Comparison of ENCODE assay signal across 9 mouse cellular contexts in genomic region chr3:90221123-90221522, GRCm38 (mm10). TPM values are rescaled to one million over a fixed set of nuclear protein-coding genes. Genes with fewer than 3 reads are reported as not detected.
DNase-seq lines count a peak whose midpoint lies in the region; ATAC-seq and TF ChIP-seq lines count a peak whose summit lies in the region.
"Had no signal": no experiment of that assay in that cellular context is flagged by ENCODE, and none has a peak within 500 bp of the region (broad histone marks: within the 10 kb centered on the region; RNA-seq: fewer than 3 reads in every experiment).

No protein-coding gene starts in this region.

- TF ChIP-seq EP300 in stomach, postnatal 0 days (optimal IDR thresholded peaks at IDR 0.05) = no peak

- no peak for TF ChIP-seq CTCF in stomach, postnatal 0 days (IDR thresholded peaks at IDR 0.05; ENCODE audit: low read depth)

- peak overlapping the region; percentile 59 for H3K4me3 ChIP-seq in erythroblast, embryonic 14.5 days (replicated peaks)
- peak overlapping the region; percentile 39 for H3K4me3 ChIP-seq in neural tube, embryonic 11.5 days (ENCODE audit: low read depth, low read length)
- H3K4me3 ChIP-seq in liver, embryonic 13.5 days (replicated peaks) = peak overlapping the region; percentile 62
- peak overlapping the region; percentile 54 for H3K4me3 ChIP-seq in stomach, postnatal 0 days (ENCODE audit: low read depth, low read length)

- no peaks in the 10 kb centered on the region for H3K36me3 ChIP-seq in erythroblast, embryonic 14.5 days (ENCODE audit: control insufficient read depth)
- H3K36me3 ChIP-seq in neural tube, embryonic 11.5 days (ENCODE audit: control insufficient read depth, insufficient read depth, low read length) = no peaks in the 10 kb centered on the region; the same call in 1 of the 2 replicates
- H3K36me3 ChIP-seq in liver, embryonic 13.5 days = no peaks in the 10 kb centered on the region; the same call in 1 of the 2 replicates
- no peaks in the 10 kb centered on the region for H3K36me3 ChIP-seq in stomach, postnatal 0 days (ENCODE audit: control insufficient read depth, insufficient read depth, low read length)

- 0 out of 2 replicates have a peak, but pooled peaks cover 3% of the 10 kb centered on the region for H3K27me3 ChIP-seq in erythroblast, embryonic 14.5 days (ENCODE audit: control insufficient read depth)
- no peaks in the 10 kb centered on the region for H3K27me3 ChIP-seq in neural tube, embryonic 11.5 days (ENCODE audit: control insufficient read depth, insufficient read depth, low read length)
- no peaks in the 10 kb centered on the region for H3K27me3 ChIP-seq in liver, embryonic 13.5 days
- no peaks in the 10 kb centered on the region for H3K27me3 ChIP-seq in stomach, postnatal 0 days (ENCODE audit: control insufficient read depth, insufficient read depth, low read length)

- DNase-seq in neural tube, embryonic 11.5 days (ENCODE audit: low spot score) = no peak
- DNase-seq in neural tube, embryonic 10.5 days (ENCODE audit: extremely low spot score, low spot score) = no peak
- no peak for DNase-seq in liver, embryonic 13.5 days
- no peak for DNase-seq in stomach, postnatal 0 days (ENCODE audit: low spot score)
- no peak for DNase-seq in layer of hippocampus, adult 9-10 months (ENCODE audit: low spot score)
- DNase-seq in embryo, embryonic 10.5 days (ENCODE audit: low spot score) = no peak

- H3K27ac ChIP-seq in neural tube, embryonic 11.5 days (ENCODE audit: low read depth, low read length) = no peak overlapping the region
- H3K27ac ChIP-seq in liver, embryonic 13.5 days = no peak overlapping the region
- H3K27ac ChIP-seq in stomach, postnatal 0 days (replicated peaks) = peak overlapping the region; percentile 13; the same call in 1 of the 2 replicates

- no peak for ATAC-seq in erythroblast, adult 5-6 weeks (replicated peaks; ENCODE audit: low FRiP score, poor library complexity, severe bottlenecking)
- no peak for ATAC-seq in neural tube, embryonic 11.5 days (ENCODE audit: insufficient read depth, low FRiP score, low TSS enrichment)
- 0 out of 2 replicates have a peak, but pooled peaks have one; percentile 19 for ATAC-seq in liver, embryonic 13.5 days (ENCODE audit: low read depth)
- no peak for ATAC-seq in stomach, postnatal 0 days (ENCODE audit: low FRiP score, low TSS enrichment)
- ATAC-seq: activated CD4-positive, CD25-positive, alpha-beta regulatory T cell, adult 4 months had no signal

- WGBS in neural tube, embryonic 11.5 days = 26% methylated on average over 5 of the region's 5 CpGs
- WGBS in liver, embryonic 13.5 days (ENCODE audit: insufficient replicate concordance) = 9% methylated on average over 5 of the region's 5 CpGs
- WGBS in stomach, postnatal 0 days = 13% methylated on average over 5 of the region's 5 CpGs

- peak overlapping the region; percentile 63 for H3K4me2 ChIP-seq in neural tube, embryonic 11.5 days (ENCODE audit: low read depth)
- peak overlapping the region; percentile 82 for H3K4me2 ChIP-seq in liver, embryonic 13.5 days
- H3K4me2 ChIP-seq in stomach, postnatal 0 days (replicated peaks; ENCODE audit: low read depth) = peak overlapping the region; percentile 78

- no peak overlapping the region; the same call in 1 of the 2 replicates for H3K9ac ChIP-seq in neural tube, embryonic 11.5 days (ENCODE audit: low read length)
- peak overlapping the region; percentile 72 for H3K9ac ChIP-seq in liver, embryonic 13.5 days
- H3K9ac ChIP-seq in stomach, postnatal 0 days (ENCODE audit: low read length) = peak overlapping the region; percentile 74

- H3K9me3 ChIP-seq in erythroblast, embryonic 14.5 days (ENCODE audit: control insufficient read depth, low read length) = no peaks in the 10 kb centered on the region
- H3K9me3 ChIP-seq in neural tube, embryonic 11.5 days (ENCODE audit: control insufficient read depth, low read length) = no peaks in the 10 kb centered on the region
- no peaks in the 10 kb centered on the region for H3K9me3 ChIP-seq in liver, embryonic 13.5 days (replicated peaks)
- H3K9me3 ChIP-seq in stomach, postnatal 0 days (ENCODE audit: control insufficient read depth, low read length) = no peaks in the 10 kb centered on the region

- peaks cover 27% of the 10 kb centered on the region for H3K4me1 ChIP-seq in erythroblast, embryonic 14.5 days (ENCODE audit: control insufficient read depth)
- no peaks in the 10 kb centered on the region for H3K4me1 ChIP-seq in neural tube, embryonic 11.5 days (ENCODE audit: control insufficient read depth, insufficient read depth, low read length)
- peaks cover 35% of the 10 kb centered on the region for H3K4me1 ChIP-seq in liver, embryonic 13.5 days (replicated peaks)
- no peaks in the 10 kb centered on the region for H3K4me1 ChIP-seq in stomach, postnatal 0 days (replicated peaks; ENCODE audit: control insufficient read depth, insufficient read depth)

RNA-seq across cellular contexts. Expression of gene Rab13, which starts 7.6 kb away (rescaled TPM):
- polyA plus RNA-seq in erythroblast, embryonic 14.5 days (2012) = 0.07 and 0.12 TPM in 2 replicates
- 0.77 and 1.5 TPM in 2 replicates for total RNA-seq in erythroblast, adult 5-6 weeks (2015; ENCODE audit: low replicate concordance)
- total RNA-seq in erythroblast, adult 5-6 weeks (2017; ENCODE audit: low replicate concordance) = 0.84 TPM in 1 of 2 replicates, not detected in the other
- polyA plus RNA-seq in neural tube, embryonic 11.5 days (2014; fragmentation: Nextera tagmentation; extraction: Ambion mirVana) = 10.4 and 12.3 TPM in 2 replicates
- polyA plus RNA-seq in liver, embryonic 13.5 days (2015; fragmentation: Nextera tagmentation; extraction: Ambion mirVana) = 5.9 and 6.0 TPM in 2 replicates
- 17.8 and 18.2 TPM in 2 replicates for polyA plus RNA-seq in stomach, postnatal 0 days (2015; fragmentation: Nextera tagmentation; extraction: Ambion mirVana)

RNA-seq across cellular contexts. Expression of gene Rps27, which starts 7.7 kb away (rescaled TPM):
- polyA plus RNA-seq in erythroblast, embryonic 14.5 days (2012) = 25.9 and 30.7 TPM in 2 replicates
- 686 and 1,022 TPM in 2 replicates for total RNA-seq in erythroblast, adult 5-6 weeks (2015; ENCODE audit: low replicate concordance)
- total RNA-seq in erythroblast, adult 5-6 weeks (2017; ENCODE audit: low replicate concordance) = 662 and 738 TPM in 2 replicates
- polyA plus RNA-seq in neural tube, embryonic 11.5 days (2014; fragmentation: Nextera tagmentation; extraction: Ambion mirVana) = 1,223 and 1,277 TPM in 2 replicates
- 679 and 820 TPM in 2 replicates for polyA plus RNA-seq in liver, embryonic 13.5 days (2015; fragmentation: Nextera tagmentation; extraction: Ambion mirVana)
- polyA plus RNA-seq in stomach, postnatal 0 days (2015; fragmentation: Nextera tagmentation; extraction: Ambion mirVana) = 1,661 and 1,706 TPM in 2 replicates

RNA-seq across cellular contexts. Expression of gene Jtb, which starts 10.3 kb away (rescaled TPM):
- 3.9 and 4.3 TPM in 2 replicates for polyA plus RNA-seq in erythroblast, embryonic 14.5 days (2012)
- 23.8 and 26.5 TPM in 2 replicates for total RNA-seq in erythroblast, adult 5-6 weeks (2015; ENCODE audit: low replicate concordance)
- total RNA-seq in erythroblast, adult 5-6 weeks (2017; ENCODE audit: low replicate concordance) = 7.3 and 8.9 TPM in 2 replicates
- polyA plus RNA-seq in neural tube, embryonic 11.5 days (2014; fragmentation: Nextera tagmentation; extraction: Ambion mirVana) = 92.3 and 92.4 TPM in 2 replicates
- 59.5 and 61.1 TPM in 2 replicates for polyA plus RNA-seq in liver, embryonic 13.5 days (2015; fragmentation: Nextera tagmentation; extraction: Ambion mirVana)
- 131 TPM in 2 replicates for polyA plus RNA-seq in stomach, postnatal 0 days (2015; fragmentation: Nextera tagmentation; extraction: Ambion mirVana)

RNA-seq across cellular contexts. Expression of gene Creb3l4, which starts 22.2 kb away (rescaled TPM):
- not detected in 2 replicates for polyA plus RNA-seq in erythroblast, embryonic 14.5 days (2012)
- not detected in 2 replicates for total RNA-seq in erythroblast, adult 5-6 weeks (2015; ENCODE audit: low replicate concordance)
- total RNA-seq in erythroblast, adult 5-6 weeks (2017; ENCODE audit: low replicate concordance) = not detected in 2 replicates
- polyA plus RNA-seq in neural tube, embryonic 11.5 days (2014; fragmentation: Nextera tagmentation; extraction: Ambion mirVana) = 3.4 and 4.0 TPM in 2 replicates
- polyA plus RNA-seq in liver, embryonic 13.5 days (2015; fragmentation: Nextera tagmentation; extraction: Ambion mirVana) = 0.36 and 0.41 TPM in 2 replicates
- polyA plus RNA-seq in stomach, postnatal 0 days (2015; fragmentation: Nextera tagmentation; extraction: Ambion mirVana) = 41.9 TPM in 2 replicates
- polyA plus RNA-seq: activated CD4-positive, CD25-positive, alpha-beta regulatory T cell, adult 4 months had no signal

RNA-seq across cellular contexts. Expression of gene Slc39a1, which starts 26.8 kb away (rescaled TPM):
- polyA plus RNA-seq in erythroblast, embryonic 14.5 days (2012) = 0.20 and 0.21 TPM in 2 replicates
- 2.5 and 10.6 TPM in 2 replicates for total RNA-seq in erythroblast, adult 5-6 weeks (2015; ENCODE audit: low replicate concordance)
- 8.7 and 9.5 TPM in 2 replicates for total RNA-seq in erythroblast, adult 5-6 weeks (2017; ENCODE audit: low replicate concordance)
- 50.6 and 51.4 TPM in 2 replicates for polyA plus RNA-seq in neural tube, embryonic 11.5 days (2014; fragmentation: Nextera tagmentation; extraction: Ambion mirVana)
- polyA plus RNA-seq in liver, embryonic 13.5 days (2015; fragmentation: Nextera tagmentation; extraction: Ambion mirVana) = 31.6 and 34.1 TPM in 2 replicates
- polyA plus RNA-seq in stomach, postnatal 0 days (2015; fragmentation: Nextera tagmentation; extraction: Ambion mirVana) = 95.4 and 102 TPM in 2 replicates

Comparison
In these comparisons a context has a peak if more than half of its experiments do, and no peak if none do; other contexts are left out.
1. RNA of gene Rps27, which starts 7.7 kb away (polyA plus RNA-seq): 1,661 to 1,706 TPM in stomach, postnatal 0 days, 1,223 to 1,277 TPM in neural tube, embryonic 11.5 days and 679 to 820 TPM in liver, embryonic 13.5 days; 25.9 to 30.7 TPM in erythroblast, embryonic 14.5 days; every median in the first group is over 10 times any median in the second.
2. RNA of gene Jtb, which starts 10.3 kb away (polyA plus RNA-seq): 131 TPM in stomach, postnatal 0 days, 92.3 to 92.4 TPM in neural tube, embryonic 11.5 days and 59.5 to 61.1 TPM in liver, embryonic 13.5 days; 3.9 to 4.3 TPM in erythroblast, embryonic 14.5 days; every median in the first group is over 10 times any median in the second.
3. Peak in every context shown above with its lines, with median percentiles within 50 percentile points of each other: H3K4me3 ChIP-seq and H3K4me2 ChIP-seq.